Mouse (Mus musculus) liver, embryonic 11.5 days (tissue): ENCODE measurements around the gene Pex6. TPM values are rescaled to one million over a fixed set of nuclear protein-coding genes. Genes with fewer than 3 reads are reported as not detected.

Experiments
- ATAC-seq: fragments of 200-750 bp; cut with Nextera tagmentation; replicated peaks from 2 replicates; pipeline ENCODE4 v1.8.0; 2017; ENCODE audit warnings: moderate number of reproducible peaks, mild to moderate bottlenecking, moderate TSS enrichment, moderate library complexity; ENCODE audit not compliant: low FRiP score
- DNase-seq: peaks from one replicate; pipeline ENCODE4 v3.0.0-alpha.2; 2017; ENCODE audit warnings: low spot score
- H3K27ac ChIP-seq: fragments of 300-500 bp; sonication (generic); 2 replicates; pipeline ENCODE4 v1.5.1; 2014; ENCODE audit warnings: mild to moderate bottlenecking, low read depth, low read length, control low read depth
- H3K27me3 ChIP-seq: fragments of 300-500 bp; sonication (generic); replicated peaks from 2 replicates; pipeline ENCODE4 v1.6.1; 2014; ENCODE audit warnings: low read length, mixed read lengths; ENCODE audit not compliant: control insufficient read depth, insufficient read depth
- H3K36me3 ChIP-seq: fragments of 300-500 bp; sonication (generic); 2 replicates; pipeline ENCODE4 v1.6.1; 2014; ENCODE audit warnings: mild to moderate bottlenecking, low read length, moderate library complexity, mixed read lengths; ENCODE audit not compliant: control insufficient read depth, insufficient read depth
- H3K4me1 ChIP-seq: fragments of 300-500 bp; sonication (generic); replicated peaks from 2 replicates; pipeline ENCODE4 v1.6.1; 2014; ENCODE audit warnings: low read length, mixed read lengths; ENCODE audit not compliant: control insufficient read depth, insufficient read depth
- H3K4me2 ChIP-seq: fragments of 300-500 bp; sonication (generic); 2 replicates; pipeline ENCODE4 v1.6.1; 2014; ENCODE audit warnings: mild to moderate bottlenecking, control low read depth, moderate library complexity
- H3K4me3 ChIP-seq: fragments of 300-500 bp; sonication (generic); 2 replicates; pipeline ENCODE4 v1.5.1; 2014; ENCODE audit warnings: low read depth, low read length, control low read depth
- H3K9ac ChIP-seq: fragments of 300-500 bp; sonication (generic); 2 replicates; pipeline ENCODE4 v1.6.1; 2014; ENCODE audit warnings: low read depth, low read length, control low read depth
- H3K9me3 ChIP-seq: fragments of 300-500 bp; sonication (generic); 2 replicates; pipeline ENCODE4 v1.6.1; 2016; ENCODE audit warnings: low read length, inconsistent platforms, mixed read lengths; ENCODE audit not compliant: control insufficient read depth
- WGBS: fragments of 180-500 bp; shearing (Covaris S2); extraction: QIAGEN DNeasy Blood & Tissue Kit; methylation state at CpG from one replicate; pipeline ENCODE4 v1.1.7; 2014; 5-methylcytosine and 5-hydroxymethylcytosine counted together
- polyA plus RNA-seq: library from polyadenylated mRNA; unstranded; fragments of >200 nt; fragmentation: Nextera tagmentation; extraction: Ambion mirVana; gene quantifications from 2 replicates; pipeline ENCODE4 v1.2.1, GENCODE M21; 2014

The Pex6 gene
- polyA plus RNA-seq, 1 experiment from 2014 or later, result 19.9 TPM

- Histone ChIP-seq H3K9me3 (no peaks in the 10 kb centered on the region), H3K4me1 (peaks cover 10% of the 10 kb centered on the region), H3K27ac (peak overlapping the region; percentile 90; the same call in 1 of the 2 replicates), H3K36me3 (peaks cover 16% of the 10 kb centered on the region), H3K4me3 (peak overlapping the region; percentile 96), H3K9ac (peak overlapping the region; percentile 96), H3K27me3 (no peaks in the 10 kb centered on the region), H3K4me2 (peak overlapping the region; percentile 75)
- DNase-seq, result no peak
- ATAC-seq, result no peak
- 55% methylated on average over 17 of the region's 17 CpGs for WGBS
Observed at GRCm38 (mm10) chr17:46771616-46772015, 60.4 kb downstream of the Pex6 start.

GRCm38 (mm10) chr17:46772038-46772403 lies 60.8 kb downstream of the Pex6 start:
- no peak for ATAC-seq
- no peak for DNase-seq
- Histone ChIP-seq H3K9me3 (no peaks in the 10 kb centered on the region), H3K27me3 (no peaks in the 10 kb centered on the region), H3K36me3 (peaks cover 16% of the 10 kb centered on the region), H3K4me2 (peak overlapping the region; percentile 75), H3K4me3 (peak overlapping the region; percentile 96), H3K27ac (peak overlapping the region; percentile 90), H3K4me1 (peaks cover 10% of the 10 kb centered on the region), H3K9ac (peak overlapping the region; percentile 96)
- 5% methylated on average over 5 of the region's 5 CpGs for WGBS

- Histone ChIP-seq H3K4me3 (peak within 1 kb of the TSS; percentile 96), H3K9ac (peak within 1 kb of the TSS; percentile 96), H3K36me3 (peaks cover 21% of the 10 kb centered on the region), H3K9me3 (no peaks in the 10 kb centered on the region), H3K4me2 (peak within 1 kb of the TSS; percentile 75), H3K4me1 (peaks cover 10% of the 10 kb centered on the region), H3K27ac (peak within 1 kb of the TSS; percentile 90), H3K27me3 (no peaks in the 10 kb centered on the region)
- under 1% methylated on average over 50 of the region's 50 CpGs for WGBS
- DNase-seq, result peak; percentile 90
- ATAC-seq, result peak; percentile 85
Observed at GRCm38 (mm10) chr17:46772404-46773277, 61.4 kb downstream of the Pex6 start, which contains the start of gene 2310039H08Rik. Gene 2310039H08Rik (plus strand): TSS chr17:46772635.

GRCm38 (mm10) chr17:46773278-46774130 lies 62.2 kb downstream of the Pex6 start:
- H3K27me3 ChIP-seq, result no peaks in the 10 kb centered on the region
- peak overlapping the region; percentile 96 for H3K9ac ChIP-seq
- peak overlapping the region; percentile 75 for H3K4me2 ChIP-seq
- DNase-seq (peak; percentile 58), ATAC-seq (peak; percentile 32)
- H3K9me3 ChIP-seq, result no peaks in the 10 kb centered on the region
- H3K27ac ChIP-seq, result peak overlapping the region; percentile 90
- H3K4me3 ChIP-seq, result peak overlapping the region; percentile 96
- WGBS, result 9% methylated on average over 19 of the region's 20 CpGs
- H3K4me1 ChIP-seq, result peaks cover 10% of the 10 kb centered on the region
- peaks cover 30% of the 10 kb centered on the region for H3K36me3 ChIP-seq

GRCm38 (mm10) chr17:46774131-46774472 lies 62.8 kb downstream of the Pex6 start:
- Histone ChIP-seq H3K4me1 (peaks cover 10% of the 10 kb centered on the region), H3K9me3 (no peaks in the 10 kb centered on the region), H3K27me3 (no peaks in the 10 kb centered on the region), H3K4me3 (peak overlapping the region; percentile 96; the same call in 1 of the 2 replicates), H3K4me2 (peak overlapping the region; percentile 75), H3K27ac (peak overlapping the region; percentile 90), H3K9ac (peak overlapping the region; percentile 46), H3K36me3 (peaks cover 36% of the 10 kb centered on the region)
- no peak for ATAC-seq
- WGBS, result 44% methylated on average over 2 of the region's 2 CpGs
- DNase-seq, result no peak

DNA sequence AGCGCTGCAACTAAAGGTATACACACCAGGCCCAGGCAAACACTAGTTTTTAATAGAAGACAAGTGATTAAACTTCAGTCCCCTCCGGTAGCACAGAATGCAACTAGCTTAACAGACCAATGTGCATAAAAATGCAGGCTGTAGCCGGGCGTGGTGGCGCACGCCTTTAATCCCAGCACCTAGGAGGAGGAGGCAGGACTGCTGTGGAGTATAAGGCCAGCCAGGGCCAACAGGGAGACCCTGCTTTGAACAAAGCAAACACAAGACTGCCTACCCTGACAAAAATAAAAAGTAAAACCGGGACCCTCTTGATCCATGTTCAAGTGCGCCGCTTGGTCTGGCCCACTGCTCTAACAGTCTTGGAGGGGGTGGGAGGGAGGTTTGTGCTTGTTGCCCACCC lies 63.8 kb downstream of the Pex6 start:
- WGBS, result 87% methylated on average over 9 of the region's 9 CpGs
- Histone ChIP-seq H3K27me3 (no peaks in the 10 kb centered on the region), H3K36me3 (peaks cover 43% of the 10 kb centered on the region), H3K4me1 (peaks cover 10% of the 10 kb centered on the region), H3K9ac (no peak overlapping the region), H3K9me3 (no peaks in the 10 kb centered on the region), H3K4me2 (no peak overlapping the region), H3K4me3 (no peak overlapping the region), H3K27ac (no peak overlapping the region)
- DNase-seq (no peak), ATAC-seq (no peak)

Other genes with a start within 250 kb of the Pex6 start
- gene Ttbk1, start 223.8 kb upstream of the Pex6 start, polyA plus RNA-seq, result 0.03 and 0.07 TPM in 2 replicates
- gene Dnph1, start 214.8 kb upstream of the Pex6 start, polyA plus RNA-seq, result 63.6 and 65.0 TPM in 2 replicates
- 1.1 and 1.2 TPM in 2 replicates for gene Cul9, start 165.1 kb upstream of the Pex6 start, polyA plus RNA-seq
- gene Srf, start 155.3 kb upstream of the Pex6 start, polyA plus RNA-seq, result 5.6 and 9.2 TPM in 2 replicates
- gene Ptk7, start 82.0 kb upstream of the Pex6 start, polyA plus RNA-seq, result 24.5 and 24.7 TPM in 2 replicates
- 10.8 and 12.3 TPM in 2 replicates for gene Klc4, start 65.4 kb upstream of the Pex6 start, polyA plus RNA-seq
- 151 and 165 TPM in 2 replicates for gene Mrpl2, start 65.2 kb upstream of the Pex6 start, polyA plus RNA-seq
- 24.1 and 28.2 TPM in 2 replicates for gene Cul7, start 61.1 kb upstream of the Pex6 start, polyA plus RNA-seq
- gene Rrp36, start 37.1 kb upstream of the Pex6 start, polyA plus RNA-seq, result 52.0 and 56.5 TPM in 2 replicates
- 119 and 121 TPM in 2 replicates for gene Mea1, start 32.7 kb upstream of the Pex6 start, polyA plus RNA-seq
- 121 and 128 TPM in 2 replicates for gene Klhdc3, start 30.5 kb upstream of the Pex6 start, polyA plus RNA-seq
- 73.9 and 80.4 TPM in 2 replicates for gene Ppp2r5d, start 6.4 kb upstream of the Pex6 start, polyA plus RNA-seq
- gene Gnmt, start 17.7 kb downstream of the Pex6 start, polyA plus RNA-seq, result 6.2 and 6.7 TPM in 2 replicates
- 55.8 and 60.8 TPM in 2 replicates for gene Cnpy3, start 40.8 kb downstream of the Pex6 start, polyA plus RNA-seq
- 0.94 and 1.0 TPM in 2 replicates for gene Ptcra, start 52.2 kb downstream of the Pex6 start, polyA plus RNA-seq
- gene 2310039H08Rik, start 61.2 kb downstream of the Pex6 start, polyA plus RNA-seq, result 76.6 and 82.5 TPM in 2 replicates
- gene Rpl7l1, start 71.2 kb downstream of the Pex6 start, polyA plus RNA-seq, result 195 and 201 TPM in 2 replicates
- 6.3 and 7.4 TPM in 2 replicates for gene Bicral, start 147.0 kb downstream of the Pex6 start, polyA plus RNA-seq
- 43.5 and 43.7 TPM in 2 replicates for gene Tbcc, start 179.2 kb downstream of the Pex6 start, polyA plus RNA-seq
- not detected in 2 replicates for gene Prph2, start 199.0 kb downstream of the Pex6 start, polyA plus RNA-seq